Mouse (Mus musculus): ENCODE measurements around the gene St3gal3.

DNA sequence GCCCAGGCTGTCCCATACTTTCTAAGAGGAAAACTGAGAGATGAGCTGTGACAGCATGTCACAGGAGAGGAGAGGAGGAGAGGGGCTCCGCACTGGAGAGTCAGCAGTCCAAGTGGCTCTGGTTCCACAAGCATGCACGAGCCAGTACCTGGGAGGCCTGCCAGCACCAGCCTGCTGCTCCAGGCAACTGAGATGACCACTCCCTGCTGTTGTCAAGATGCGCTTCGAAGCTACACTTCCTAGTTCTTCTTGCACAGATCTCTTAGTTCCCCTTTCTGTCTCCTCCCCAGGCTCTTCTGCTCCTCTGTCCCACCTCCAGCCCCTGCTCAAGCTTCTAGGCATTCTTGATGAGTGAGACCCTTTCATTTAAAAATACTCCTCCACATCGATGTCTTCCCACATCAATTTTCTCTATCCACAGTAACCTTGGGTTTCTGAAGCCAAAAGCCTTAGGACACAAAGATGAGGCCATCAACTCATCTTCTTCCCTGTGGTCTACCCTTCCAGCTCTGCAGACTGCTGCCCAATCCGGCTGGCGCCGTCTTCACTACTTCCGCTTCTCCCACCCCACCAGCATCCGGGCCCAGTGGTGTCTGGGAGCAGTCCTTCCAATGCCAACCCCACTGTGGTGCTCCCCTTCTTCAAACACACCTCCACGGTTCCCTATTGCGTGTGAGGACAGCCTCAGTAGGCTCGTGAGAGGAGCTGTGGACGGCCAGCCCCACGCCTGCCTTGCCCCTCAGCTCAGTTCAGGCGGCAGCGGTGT, 17.5 kb upstream of the St3gal3 start:
- TF ChIP-seq CTCF (IDR thresholded peaks at IDR 0.05; ENCODE audit: low read depth, low read length) (no peak), TAL1 (conservative IDR thresholded peaks at IDR 0.05; ENCODE audit: low read depth, low read length) (no peak), GATA2 (IDR thresholded peaks at IDR 0.05; ENCODE audit: borderline replicate concordance, low read depth, low read length) (no peak)

Data from G1E (cell line).